Mouse (Mus musculus) layer of hippocampus, adult 9-11 months (tissue): ENCODE data around the gene Slc38a8.

ENCODE experiments used
- DNase-seq: peaks from one replicate; pipeline ENCODE4 v3.0.0; 2022

Gene Slc38a8

DNA sequence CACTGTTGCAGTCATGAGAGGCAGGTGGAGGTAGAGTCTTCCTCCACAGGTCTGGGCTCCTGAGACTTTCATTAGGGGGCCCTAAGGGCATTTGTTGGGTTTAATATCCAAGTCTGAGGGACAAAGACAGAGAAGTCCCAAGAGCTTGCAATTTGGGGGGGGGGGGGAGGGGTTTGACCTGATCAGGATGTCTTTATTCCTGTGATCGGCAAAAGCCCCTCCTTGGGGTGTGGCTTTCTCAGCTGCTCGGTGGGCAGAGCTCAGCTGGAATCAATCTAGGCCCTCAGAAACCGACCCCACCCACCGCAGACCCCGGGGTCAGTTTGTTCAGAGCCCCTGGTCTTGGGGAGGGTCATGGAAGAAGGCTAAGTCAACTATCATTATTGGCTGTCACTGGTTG, at the start of gene Slc38a8:
Slc38a8 (minus strand) TSS at position 101 of the 400 bp plus-strand sequence.
- no peak for DNase-seq

DNA sequence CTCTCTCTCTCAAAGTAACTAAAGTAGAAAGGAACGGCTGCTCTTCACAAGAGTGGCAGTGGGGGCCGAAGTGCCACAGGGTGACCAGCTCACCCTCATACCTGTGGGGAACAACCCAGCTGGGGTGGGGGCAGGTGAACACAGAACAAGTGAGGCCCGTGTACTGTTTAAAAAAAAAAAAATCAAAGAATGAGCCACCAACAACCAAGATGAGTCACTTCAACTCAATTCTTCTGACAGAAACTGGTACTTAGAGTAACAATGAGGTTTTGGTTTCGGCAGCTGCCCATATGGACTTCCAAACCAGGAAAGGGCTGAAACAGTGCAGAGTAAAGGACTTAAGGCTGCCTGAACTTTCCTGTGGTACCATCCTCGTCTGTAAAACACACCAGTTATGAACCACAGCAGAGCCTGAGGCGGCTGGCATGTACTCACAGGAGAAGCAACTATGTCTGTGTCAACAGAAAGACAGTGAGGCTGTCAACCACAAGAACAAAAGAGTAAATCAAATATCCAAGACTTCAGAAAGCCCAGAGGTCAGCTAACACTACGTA, 47.1 kb upstream of the Slc38a8 start:
- no peak for DNase-seq

DNA sequence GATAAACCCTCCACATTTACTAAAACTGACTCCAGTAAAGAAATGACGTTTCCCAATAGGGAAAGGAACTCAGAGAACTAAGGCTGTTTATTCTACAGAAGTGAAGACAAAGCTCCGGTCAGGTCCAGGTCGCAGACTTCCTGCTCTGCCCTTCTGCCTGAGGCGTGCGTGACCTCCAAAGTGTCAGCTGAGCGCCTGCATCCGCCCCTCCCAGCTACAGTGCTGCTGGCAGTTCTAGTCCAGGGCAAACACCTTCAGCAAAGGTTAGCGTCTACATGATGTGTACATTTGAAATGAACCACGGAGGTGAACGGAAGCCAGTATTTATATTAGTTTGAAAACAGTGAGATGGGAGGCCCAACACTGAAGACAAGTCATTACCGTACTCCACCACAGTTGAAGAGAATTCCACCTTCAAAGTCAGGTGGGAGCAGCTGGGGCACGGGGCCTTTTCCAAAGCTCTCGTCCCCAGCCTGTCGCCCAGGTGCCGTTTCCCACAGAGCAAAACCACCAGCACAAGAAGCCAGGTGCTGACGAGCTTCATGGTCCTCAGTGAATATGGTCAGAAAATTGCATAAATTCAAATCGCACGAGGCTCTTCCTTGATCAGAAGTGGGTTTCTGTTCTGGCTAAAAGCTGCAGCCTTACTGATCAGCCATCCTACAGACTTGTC, 45.7 kb upstream of the Slc38a8 start:
- DNase-seq, result no peak

DNA sequence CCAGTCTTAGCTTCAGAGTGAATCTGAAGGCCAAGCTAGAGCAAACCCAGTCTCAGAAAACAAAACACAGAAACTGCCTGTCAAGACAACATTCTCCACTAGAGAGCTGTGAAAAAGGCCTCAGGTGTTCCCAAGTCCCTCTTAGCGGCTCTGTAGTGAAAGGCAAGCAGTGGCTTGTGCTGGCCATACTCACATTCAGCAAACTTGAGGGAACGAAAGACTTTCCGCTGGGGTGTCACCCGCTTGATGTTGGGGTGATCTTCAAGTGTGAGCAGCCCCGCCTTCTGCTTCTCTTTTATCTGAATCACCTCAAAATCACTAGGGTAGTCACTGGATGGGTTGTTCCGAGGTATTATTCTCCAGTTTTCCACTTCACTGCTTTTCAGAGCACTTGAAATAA, 44.3 kb upstream of the Slc38a8 start:
- no peak for DNase-seq

DNA sequence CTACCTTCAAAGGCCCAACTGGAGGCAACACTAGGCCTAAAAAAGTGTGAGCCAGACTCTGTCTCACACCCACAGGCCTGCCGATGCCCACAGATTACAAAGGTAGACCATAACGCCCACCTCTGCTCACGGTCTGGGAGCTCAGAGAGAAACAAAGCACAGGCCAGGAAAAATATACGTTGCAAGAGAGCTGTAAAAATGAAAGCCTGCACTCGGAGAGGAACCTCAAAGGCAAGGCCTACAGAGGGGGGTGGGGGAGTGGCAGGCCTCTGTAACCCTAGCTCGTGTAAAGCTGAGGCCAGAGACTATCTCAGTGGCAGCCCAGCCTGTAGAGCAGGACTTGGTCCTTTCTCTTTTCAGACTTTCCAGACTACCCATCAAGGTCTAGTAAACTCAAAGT, 43.7 kb upstream of the Slc38a8 start:
- no peak for DNase-seq

DNA sequence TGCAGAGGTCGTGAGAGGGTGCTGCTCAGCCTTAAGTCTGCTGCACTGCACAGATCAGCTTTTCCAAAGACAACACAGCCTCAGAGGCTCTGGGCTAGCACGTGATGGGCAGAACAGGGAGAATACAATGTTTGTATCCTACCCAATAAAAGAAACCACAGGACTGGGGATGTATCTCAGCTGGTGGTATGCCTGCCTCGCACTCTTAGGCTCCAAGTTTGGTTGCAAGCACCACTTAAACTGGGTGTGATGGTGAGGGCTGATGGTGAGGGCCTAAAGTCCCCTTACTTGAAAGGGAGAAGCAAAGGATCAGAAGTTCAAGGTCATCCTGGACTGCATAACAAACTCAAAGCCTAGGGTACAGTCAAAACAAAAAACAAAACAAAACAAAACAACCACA, 43.1 kb upstream of the Slc38a8 start:
- DNase-seq, result no peak

DNA sequence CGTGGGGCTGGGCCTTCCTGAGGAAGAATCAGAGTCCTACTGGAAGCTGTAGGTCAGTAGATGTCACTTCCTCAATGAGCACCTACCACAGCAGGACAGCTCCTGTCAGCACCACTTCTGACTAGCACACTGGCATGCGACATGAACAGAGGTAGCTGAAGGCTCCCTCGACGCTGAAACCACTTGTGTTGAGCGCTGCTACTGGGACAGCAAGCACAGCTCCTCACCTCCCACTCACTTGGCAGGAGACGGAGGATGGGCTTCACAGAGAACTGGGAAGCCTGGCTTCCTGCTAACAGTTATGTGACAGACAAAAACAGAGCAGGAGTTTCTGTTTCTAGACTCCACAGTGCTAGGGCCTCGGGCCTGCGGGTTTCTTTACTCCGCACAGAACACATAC, 30.5 kb upstream of the Slc38a8 start:
- peak; percentile 85 for DNase-seq

DNA sequence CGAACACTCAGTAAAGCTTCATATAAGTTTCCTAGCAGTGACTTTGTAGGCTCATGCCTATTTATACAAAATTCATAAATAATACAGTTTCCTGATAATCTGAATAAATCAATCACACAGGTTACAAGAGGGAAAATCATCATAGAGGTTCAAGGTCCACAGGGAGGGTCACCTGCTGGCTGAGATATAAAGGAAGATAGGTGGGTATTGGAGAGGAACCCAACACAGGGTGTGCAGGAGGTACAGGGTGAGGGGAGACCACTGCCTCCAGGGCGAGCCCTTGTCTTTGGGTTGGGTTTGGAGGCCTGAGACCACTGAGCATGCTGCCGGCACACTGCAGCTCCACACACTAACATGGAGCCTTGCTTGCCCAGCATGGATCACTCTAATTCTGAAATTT, 29.9 kb upstream of the Slc38a8 start:
- DNase-seq, result no peak

DNA sequence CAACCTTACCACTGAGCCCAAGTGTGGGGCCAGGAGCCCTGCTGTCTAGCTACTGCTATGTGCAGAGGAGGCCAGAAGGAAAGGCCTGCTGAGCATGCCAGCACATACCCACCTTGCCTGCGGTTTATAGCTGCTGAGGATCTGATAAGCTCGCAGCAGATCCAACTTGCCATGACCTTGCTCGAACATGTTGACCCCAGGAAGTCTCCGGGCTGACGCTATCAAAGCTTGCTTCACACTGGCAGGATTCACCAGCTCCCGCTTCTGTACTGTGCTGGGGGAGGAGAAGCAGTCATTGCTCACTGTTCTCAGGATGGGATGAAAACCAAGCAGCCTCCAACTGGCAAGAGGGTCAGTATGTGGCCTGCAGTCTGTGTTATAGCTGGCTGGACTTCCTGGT, 29.4 kb upstream of the Slc38a8 start:
- DNase-seq, result no peak

DNA sequence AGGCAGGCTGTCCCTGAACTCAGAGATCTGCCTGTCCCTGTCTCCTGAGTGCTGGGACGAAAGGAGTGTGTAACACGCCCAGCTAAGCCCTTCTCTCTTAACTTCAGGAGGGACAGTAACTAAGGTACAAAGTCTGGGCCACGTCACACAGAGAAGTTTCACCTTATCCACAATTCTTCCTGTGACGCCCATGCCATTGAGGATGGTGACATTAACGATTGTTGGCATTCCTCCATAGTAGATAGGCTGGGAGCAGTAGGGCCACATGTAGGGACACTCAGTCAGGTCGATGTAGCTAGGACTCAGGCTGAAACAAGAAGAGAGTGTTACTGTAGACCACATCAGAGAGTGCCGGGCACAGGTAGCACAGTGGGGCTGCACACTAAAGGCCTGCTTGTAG, 27.3 kb upstream of the Slc38a8 start:
- no peak for DNase-seq

DNA sequence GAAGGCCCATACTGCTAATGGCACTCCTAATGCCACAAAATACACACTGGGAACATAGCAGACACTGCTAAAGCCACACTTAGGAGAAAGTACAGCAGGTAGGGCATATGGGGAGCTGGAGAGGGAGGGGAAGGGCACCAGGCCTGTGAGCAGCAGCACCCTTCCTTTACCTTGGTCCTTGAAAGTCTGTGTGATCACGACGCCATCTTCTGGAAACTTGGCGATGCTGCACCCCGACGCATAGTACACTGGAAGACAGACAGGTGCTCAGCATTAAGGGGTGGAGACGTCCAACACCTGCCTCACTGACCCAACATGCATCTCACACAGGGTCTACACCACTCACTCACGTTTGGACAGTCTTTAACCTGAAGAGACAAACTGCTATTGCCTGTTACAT, 18.6 kb upstream of the Slc38a8 start:
- no peak for DNase-seq

DNA sequence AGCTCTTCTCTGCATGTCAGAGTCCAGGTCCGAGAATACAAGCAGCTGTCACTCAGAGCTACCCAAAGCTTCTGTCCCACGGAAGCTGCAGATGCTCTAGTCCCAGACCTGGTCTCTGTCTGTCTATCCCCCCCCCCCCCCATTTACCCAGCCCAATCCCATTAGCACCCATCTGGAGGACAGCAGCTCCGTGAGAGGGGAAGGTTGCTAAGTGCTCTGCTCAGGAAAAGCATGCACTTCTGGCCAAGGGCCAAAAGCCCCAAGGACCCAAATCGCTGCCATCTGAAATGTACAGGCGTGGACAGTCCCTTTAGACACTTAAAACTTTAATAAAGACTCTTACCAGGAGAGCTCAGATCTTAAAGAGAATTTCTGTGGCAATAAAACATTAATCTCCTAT, 15.2 kb upstream of the Slc38a8 start:
- DNase-seq, result no peak

DNA sequence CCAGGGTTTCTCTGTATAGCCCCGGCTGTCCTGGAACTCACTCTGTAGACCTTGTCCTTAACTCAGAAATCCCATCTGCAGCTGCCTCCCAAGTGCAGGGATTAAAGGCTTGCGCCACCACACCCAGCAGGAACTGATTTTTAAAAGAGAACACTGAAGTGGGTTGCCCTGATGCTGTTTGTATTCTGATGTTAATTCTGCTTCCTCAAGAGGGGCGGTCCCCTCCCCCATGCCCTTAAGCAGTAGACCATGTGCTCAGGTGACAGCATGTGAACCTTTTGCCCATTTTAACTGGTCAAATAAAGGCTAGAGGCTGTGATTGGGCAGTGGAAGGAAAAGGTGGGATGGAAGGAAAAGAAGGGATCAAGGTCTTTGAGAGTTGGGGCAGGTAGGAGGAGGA, 14.3 kb upstream of the Slc38a8 start:
- DNase-seq, result no peak

DNA sequence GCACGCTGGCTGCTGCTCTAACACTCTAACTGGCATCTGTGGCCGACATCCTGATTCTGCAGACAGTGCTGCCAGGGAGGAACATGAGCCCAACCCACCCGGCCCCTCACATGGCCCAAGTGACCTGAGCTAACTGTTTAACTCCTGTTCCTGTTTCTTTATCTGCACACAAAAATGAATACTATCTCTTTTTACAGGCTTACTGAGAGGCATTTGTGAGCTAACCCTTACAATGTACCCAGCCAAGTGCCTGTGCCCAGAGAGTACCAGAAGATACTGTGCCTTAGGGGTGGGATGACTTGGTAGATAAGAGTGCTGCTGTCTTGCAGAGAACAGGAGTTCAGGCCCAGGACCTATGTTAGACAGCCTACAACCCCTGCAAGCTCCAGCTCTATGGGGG, 13.4 kb upstream of the Slc38a8 start:
- no peak for DNase-seq

DNA sequence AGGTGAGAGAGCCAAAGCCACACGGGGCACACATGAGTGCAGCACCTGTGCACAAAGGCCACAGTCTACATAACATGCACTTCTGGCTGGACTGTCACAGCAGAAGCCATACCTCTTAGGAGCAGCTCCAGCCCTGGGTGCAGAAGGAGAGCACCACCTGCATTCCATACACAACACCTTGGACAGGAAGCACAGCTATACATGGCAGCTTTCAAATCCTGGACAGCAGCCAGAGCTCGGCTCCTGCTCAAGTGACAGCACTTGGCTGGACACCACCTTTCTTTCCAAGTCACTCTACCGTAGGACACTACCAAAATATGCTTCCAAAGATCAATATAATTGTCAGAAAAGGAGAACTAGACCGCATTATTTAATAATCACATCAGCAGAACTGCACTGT, 11.9 kb upstream of the Slc38a8 start:
- no peak for DNase-seq

DNA sequence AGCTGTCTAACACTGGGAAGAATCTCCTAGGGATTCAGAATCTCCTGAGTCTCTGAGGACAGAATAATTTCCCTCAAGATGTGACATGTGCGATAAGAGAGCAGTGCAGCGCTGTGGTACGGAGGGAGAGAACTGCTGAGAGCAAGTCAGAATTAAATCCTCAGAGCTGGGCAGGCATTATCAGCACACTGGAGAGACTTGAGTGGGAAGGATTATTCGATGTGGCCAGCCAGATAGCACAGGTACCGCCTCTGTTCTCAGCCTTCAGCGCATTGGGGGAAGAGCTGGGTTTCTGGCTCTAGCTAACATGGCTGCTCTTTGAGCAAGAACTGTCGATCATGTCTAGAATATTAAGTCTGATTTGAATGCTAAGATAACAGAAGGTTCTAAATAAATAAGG, 10.2 kb upstream of the Slc38a8 start:
- DNase-seq, result no peak

DNA sequence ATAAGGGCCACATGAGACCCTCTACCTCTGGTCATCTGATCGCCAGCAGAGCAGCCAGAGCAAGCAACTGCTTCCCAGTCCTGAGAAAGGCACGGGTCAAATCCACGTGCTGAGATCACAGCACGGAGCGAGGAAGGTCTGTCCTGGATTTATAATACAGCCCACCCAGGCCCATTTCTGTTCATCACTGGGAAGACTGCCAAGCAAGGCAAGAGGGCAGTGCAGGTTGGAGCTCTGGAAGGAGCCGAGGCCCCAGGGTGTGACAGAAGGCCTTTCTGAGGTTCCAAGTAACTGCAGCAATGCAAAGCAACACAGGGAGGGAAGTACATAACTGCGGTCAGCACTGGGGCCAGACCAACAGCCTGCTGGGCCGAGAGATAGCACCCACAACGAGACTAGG, 9.0 kb upstream of the Slc38a8 start:
- no peak for DNase-seq

DNA sequence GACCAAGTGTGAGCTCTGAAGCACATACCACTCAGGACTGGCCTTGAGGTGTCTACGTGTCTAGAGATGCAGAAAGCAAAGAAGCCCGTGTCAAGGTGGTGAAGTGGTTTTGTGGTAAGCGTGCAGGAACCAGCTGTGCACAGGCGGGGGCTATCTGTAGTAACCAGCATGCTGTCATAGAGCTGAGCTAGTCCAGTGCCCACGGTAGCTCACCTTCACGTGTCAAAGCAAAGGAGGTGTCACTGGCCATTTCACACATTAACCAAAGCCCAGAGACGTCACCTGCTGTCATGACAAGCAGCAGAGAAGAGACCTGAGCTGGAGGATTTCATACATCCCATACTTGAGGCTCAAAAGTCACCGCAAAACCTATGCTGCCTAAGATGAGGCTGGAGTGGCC, 4.6 kb upstream of the Slc38a8 start:
- no peak for DNase-seq

DNA sequence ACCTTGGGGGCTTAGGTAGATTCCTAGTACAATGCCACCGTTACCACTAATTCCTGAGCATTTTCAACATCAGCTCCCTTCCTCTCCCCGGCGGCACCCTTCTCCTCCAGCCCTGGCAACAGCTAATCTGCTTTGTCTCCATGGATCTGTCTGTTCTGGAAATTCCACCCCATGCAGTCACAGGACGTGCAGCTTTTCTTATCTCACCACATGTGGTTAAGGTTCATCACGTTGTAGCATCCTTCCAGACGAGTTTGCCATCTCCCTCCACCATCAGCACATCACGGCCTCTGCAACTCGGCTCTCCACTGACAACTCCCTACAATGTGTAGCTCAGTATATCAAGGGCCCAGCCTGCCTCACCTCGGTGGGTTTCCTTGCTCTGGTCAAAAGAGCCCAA, 4.0 kb upstream of the Slc38a8 start:
- no peak for DNase-seq

DNA sequence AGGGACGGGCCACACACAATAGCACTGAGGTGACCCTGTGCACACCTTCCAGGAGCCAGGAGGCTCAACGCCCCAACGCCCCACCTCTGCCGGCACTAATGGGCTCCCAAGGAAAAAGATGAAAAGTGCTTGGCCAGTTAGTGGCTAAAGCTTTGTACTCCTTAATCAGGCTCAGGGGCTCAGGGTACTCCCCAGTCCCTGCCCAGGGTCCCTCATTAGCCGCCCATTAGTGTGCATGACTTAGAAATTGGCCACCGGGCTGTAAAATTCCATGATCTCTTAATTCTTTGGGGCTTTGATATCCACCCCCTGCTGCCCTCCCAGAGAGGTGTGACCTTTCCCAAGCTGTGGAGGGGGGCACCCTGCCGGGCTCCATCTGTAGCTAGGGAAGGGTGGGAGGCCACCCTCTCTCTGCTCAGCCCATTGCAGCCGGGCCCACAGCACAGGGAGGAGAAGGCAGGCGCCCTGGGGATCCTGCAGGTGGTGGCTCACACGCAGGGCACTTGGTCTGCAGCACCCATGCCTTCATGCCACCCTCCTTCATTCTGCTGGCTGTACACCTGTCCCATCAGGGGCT, 1.8 kb upstream of the Slc38a8 start:
- no peak for DNase-seq

DNA sequence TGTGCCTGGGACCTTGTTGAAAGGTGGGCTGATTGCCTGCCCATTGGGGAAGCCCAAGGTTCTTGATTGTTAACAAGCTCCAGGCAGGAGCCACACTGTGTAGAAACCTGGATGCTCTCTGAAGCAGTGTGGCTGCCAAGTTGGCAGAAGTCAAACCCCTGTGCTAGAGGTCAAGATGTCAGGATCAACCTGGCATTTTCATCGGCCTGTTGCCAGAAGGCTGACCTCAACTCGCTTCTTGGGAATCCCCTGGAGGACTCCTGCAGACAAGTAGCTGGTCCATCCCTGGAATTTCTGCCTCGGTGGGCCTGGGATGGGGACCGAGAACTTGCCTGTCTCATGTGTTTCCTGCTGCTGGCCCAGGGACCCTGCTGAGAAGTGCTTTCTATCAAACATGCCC, 613 bp upstream of the Slc38a8 start:
- no peak for DNase-seq

DNA sequence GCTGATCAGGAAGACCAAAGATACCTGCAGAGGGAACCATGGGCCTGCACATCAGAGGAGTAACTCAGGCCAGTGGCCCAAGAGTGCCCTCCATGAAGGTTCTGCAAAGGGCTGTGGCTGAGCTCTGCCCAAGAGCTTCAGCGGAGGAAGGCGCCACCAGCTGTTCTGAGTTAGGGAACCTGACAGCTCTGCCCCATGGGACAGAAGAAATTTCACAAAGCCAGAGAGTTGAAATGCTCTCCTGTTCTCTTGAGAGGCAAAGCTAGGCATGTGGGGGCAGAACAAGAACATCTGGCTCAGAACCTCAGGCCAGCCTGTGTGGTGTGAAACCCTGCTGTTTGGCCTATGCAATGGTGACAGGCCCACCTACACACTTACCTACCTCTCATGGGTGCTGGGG, 1.7 kb downstream of the Slc38a8 start:
- no peak for DNase-seq

DNA sequence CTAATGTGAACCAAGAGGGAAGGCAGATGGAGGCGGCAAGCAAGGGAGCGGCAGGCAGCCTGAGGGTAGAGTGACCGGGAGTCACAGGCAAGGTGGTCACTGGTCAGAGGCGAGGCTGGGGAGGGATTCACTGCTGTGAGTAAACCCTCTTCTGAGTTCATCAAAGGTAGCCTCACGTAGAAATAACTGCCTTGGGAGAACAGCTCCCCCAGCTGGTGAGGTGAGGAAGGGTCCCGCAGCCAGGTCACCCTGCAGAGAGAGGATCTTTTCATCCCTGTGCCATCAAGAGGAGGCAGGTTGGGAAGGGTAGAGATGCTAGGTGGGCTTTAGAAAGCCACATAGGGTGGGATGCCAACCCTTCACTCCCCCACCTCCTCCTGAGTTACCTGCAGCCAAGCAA, 4.7 kb downstream of the Slc38a8 start:
- peak; percentile 27 for DNase-seq

DNA sequence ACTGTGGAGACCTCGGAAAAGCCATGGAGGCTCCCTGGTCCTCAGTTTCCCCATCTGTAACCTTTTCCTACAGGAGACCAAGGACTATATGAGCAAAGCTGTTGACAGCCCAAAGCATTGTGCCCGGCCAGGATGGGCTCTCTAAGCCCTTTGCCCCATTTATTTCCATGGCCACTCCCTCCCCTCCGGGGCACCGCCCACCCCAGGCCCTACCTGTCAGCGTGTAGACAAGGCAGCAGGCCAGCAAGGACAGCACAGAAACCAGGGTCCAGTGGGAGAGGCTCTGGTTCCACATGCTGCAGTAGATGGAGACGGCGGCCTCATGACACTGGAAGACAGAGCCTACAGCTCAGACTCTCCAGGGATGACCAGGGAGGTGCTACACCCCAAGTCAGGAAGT, 14.4 kb downstream of the Slc38a8 start:
- DNase-seq, result no peak
